Mouse (Mus musculus): ENCODE measurements around the gene Fkbp5. TPM values are rescaled to one million over a fixed set of nuclear protein-coding genes. Genes with fewer than 3 reads are reported as not detected.

Fkbp5 gene
- polyA plus RNA-seq, 2 experiments = 8.7 to 23.3 TPM

DNA sequence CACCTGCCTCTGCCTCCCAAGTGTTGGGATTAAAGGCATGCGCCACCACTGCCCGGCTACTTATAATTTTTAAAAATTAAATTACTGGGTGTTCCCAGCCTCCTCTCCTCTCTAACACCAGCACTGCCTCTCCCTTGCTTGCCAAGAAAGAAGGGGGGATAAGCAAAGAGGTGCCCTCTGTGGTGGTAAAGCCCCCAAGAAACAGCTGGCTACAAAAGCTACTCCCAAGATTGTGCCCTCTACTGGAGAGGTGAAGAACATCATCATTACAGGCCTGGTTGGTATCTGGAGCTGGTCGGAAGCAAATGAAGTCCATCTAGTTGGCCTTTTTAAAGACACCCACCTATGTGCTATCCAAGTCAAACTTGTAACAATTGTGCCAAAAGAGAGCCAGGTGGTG is 2.5 kb upstream of the Fkbp5 start:
- Histone ChIP-seq H3K9ac (ENCODE audit: low read depth, low read length, severe bottlenecking) (no peak overlapping the region), H3K4me2 (replicated peaks; ENCODE audit: low read depth, low read length, severe bottlenecking) (no peak overlapping the region), H3K27me3 (ENCODE audit: control insufficient read depth, insufficient read depth, low read length) (no peaks in the 10 kb centered on the region), H3K36me3 (ENCODE audit: control insufficient read depth, insufficient read depth, low read length) (no peaks in the 10 kb centered on the region), H3K4me3 (replicated peaks; ENCODE audit: low read length) (no peak overlapping the region), H3K9me3 (ENCODE audit: control insufficient read depth, low read length) (no peaks in the 10 kb centered on the region), H3K4me1 (ENCODE audit: control insufficient read depth, insufficient read depth, low read length) (peaks cover 32% of the 10 kb centered on the region), H3K27ac (replicated peaks; ENCODE audit: low read depth, low read length) (no peak overlapping the region)
- WGBS = 93% methylated on average over 3 of the region's 3 CpGs
- DNase-seq (ENCODE audit: low spot score) = no peak
- no peak for TF ChIP-seq POLR2A (IDR thresholded peaks at IDR 0.05; ENCODE audit: borderline replicate concordance, extremely low read depth, insufficient read depth, insufficient read length)
- ATAC-seq (ENCODE audit: low FRiP score, low read depth) = no peak

DNA sequence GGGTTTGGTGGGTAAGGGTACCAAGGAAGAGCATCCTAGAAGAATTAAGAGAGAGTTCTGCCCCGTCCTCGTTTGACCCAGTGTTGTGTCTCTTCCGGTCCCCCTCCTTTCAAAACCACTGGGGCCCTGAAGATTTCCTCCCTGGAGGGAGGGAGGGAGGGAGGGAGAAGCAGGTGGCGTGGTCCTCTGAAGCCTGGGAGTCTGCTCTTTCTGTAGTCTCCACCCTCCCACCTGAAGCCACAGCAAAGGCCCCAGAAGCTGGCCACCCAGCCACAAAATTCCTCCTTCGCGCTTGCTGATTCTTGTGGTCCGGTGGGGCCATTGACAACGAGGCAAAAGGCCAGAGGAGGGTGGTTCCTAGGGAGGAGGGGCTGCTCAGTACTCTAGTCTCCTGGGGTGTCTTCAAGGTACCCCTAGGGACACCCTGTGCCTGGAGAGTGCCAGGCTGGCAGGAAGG is 1.3 kb upstream of the Fkbp5 start:
- Histone ChIP-seq H3K4me1 (ENCODE audit: control insufficient read depth, insufficient read depth, low read length) (peaks cover 28% of the 10 kb centered on the region), H3K27ac (replicated peaks; ENCODE audit: low read depth, low read length) (peak overlapping the region; percentile 73; the same call in 1 of the 2 replicates), H3K36me3 (ENCODE audit: control insufficient read depth, insufficient read depth, low read length) (no peaks in the 10 kb centered on the region), H3K9ac (ENCODE audit: low read depth, low read length, severe bottlenecking) (peak overlapping the region; percentile 59; the same call in 1 of the 2 replicates), H3K27me3 (ENCODE audit: control insufficient read depth, insufficient read depth, low read length) (no peaks in the 10 kb centered on the region), H3K4me2 (replicated peaks; ENCODE audit: low read depth, low read length, severe bottlenecking) (peak overlapping the region; percentile 96), H3K4me3 (replicated peaks; ENCODE audit: low read length) (peak overlapping the region; percentile 47), H3K9me3 (ENCODE audit: control insufficient read depth, low read length) (no peaks in the 10 kb centered on the region)
- ATAC-seq (ENCODE audit: low FRiP score, low read depth) (no peak), DNase-seq (ENCODE audit: low spot score) (no peak)
- TF ChIP-seq POLR2A (IDR thresholded peaks at IDR 0.05; ENCODE audit: borderline replicate concordance, extremely low read depth, insufficient read depth, insufficient read length) = no peak
- WGBS = 19% methylated on average over 7 of the region's 8 CpGs

DNA sequence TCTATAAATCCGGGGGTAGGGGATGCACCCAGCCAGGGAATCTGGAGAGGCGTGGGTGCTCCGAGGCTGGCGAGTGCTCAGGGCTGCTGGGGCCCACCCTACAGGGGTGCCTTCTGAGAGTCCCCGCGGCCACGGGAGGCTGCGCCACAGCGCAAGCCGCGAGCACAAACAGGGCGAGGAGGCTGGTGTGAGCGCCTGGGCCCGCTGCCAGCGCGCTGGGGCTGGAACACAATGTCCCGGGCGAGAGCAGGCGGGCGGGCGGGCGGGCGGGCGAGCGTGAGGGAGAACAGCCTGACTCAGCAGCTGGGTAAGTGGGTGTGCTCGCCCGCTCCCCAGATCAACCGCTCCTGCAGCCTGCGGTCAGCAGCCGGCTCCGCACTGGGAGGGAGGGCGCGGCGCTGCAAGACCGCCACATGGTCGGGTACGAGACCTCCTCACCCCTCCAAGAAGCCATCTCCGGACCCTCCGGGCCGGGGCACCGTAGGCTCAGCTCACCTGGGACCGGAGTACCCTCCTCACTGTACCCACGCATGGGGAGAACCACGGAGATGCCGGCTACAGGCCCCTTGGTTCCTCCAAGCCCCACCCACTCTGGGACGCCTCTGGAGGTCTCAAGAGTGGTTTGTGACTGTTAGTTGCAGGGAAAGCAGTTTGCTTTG is 758 bp upstream of the Fkbp5 start:
- DNase-seq (ENCODE audit: low spot score) = peak; percentile 68
- WGBS = 2% methylated on average over 29 of the region's 46 CpGs
- Histone ChIP-seq H3K27ac (replicated peaks; ENCODE audit: low read depth, low read length) (peak overlapping the region; percentile 73), H3K4me1 (ENCODE audit: control insufficient read depth, insufficient read depth, low read length) (peaks cover 26% of the 10 kb centered on the region), H3K9me3 (ENCODE audit: control insufficient read depth, low read length) (no peaks in the 10 kb centered on the region), H3K4me2 (replicated peaks; ENCODE audit: low read depth, low read length, severe bottlenecking) (peak overlapping the region; percentile 96), H3K4me3 (replicated peaks; ENCODE audit: low read length) (peak overlapping the region; percentile 47), H3K27me3 (ENCODE audit: control insufficient read depth, insufficient read depth, low read length) (no peaks in the 10 kb centered on the region), H3K9ac (ENCODE audit: low read depth, low read length, severe bottlenecking) (peak overlapping the region; percentile 59), H3K36me3 (ENCODE audit: control insufficient read depth, insufficient read depth, low read length) (no peaks in the 10 kb centered on the region)
- peak; percentile 66 for ATAC-seq (ENCODE audit: low FRiP score, low read depth)
- TF ChIP-seq POLR2A (IDR thresholded peaks at IDR 0.05; ENCODE audit: borderline replicate concordance, extremely low read depth, insufficient read depth, insufficient read length) = no peak

DNA sequence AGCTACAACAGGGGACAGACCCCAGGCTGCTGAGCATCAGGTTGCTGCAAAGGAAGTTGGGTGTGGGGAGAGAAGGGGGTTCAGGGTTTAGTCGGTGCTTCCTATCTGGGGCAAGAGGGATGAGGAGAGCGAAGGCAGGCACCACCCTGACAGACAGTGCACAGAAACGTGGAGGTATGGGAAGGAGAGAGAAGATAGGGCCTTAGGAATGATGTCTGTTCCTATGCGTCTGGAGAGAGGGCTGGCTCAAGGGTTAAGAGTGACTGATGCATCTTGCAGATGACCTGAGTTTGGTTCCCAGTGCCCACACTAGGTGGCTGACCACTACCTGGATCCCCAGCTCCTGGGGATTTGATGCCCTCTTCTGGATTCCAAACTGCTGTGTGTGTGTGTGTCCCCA is 446 bp downstream of the Fkbp5 start:
- H3K4me2 ChIP-seq (replicated peaks; ENCODE audit: low read depth, low read length, severe bottlenecking) = peak overlapping the region; percentile 96; the same call in 1 of the 2 replicates
- WGBS = 67% methylated on average over 4 of the region's 4 CpGs
- no peaks in the 10 kb centered on the region for H3K27me3 ChIP-seq (ENCODE audit: control insufficient read depth, insufficient read depth, low read length)
- TF ChIP-seq POLR2A (IDR thresholded peaks at IDR 0.05; ENCODE audit: borderline replicate concordance, extremely low read depth, insufficient read depth, insufficient read length) = no peak
- H3K27ac ChIP-seq (replicated peaks; ENCODE audit: low read depth, low read length) = no peak overlapping the region
- H3K4me1 ChIP-seq (ENCODE audit: control insufficient read depth, insufficient read depth, low read length) = peaks cover 24% of the 10 kb centered on the region
- no peak overlapping the region for H3K9ac ChIP-seq (ENCODE audit: low read depth, low read length, severe bottlenecking)
- H3K9me3 ChIP-seq (ENCODE audit: control insufficient read depth, low read length) = no peaks in the 10 kb centered on the region
- no peak for DNase-seq (ENCODE audit: low spot score)
- no peak for ATAC-seq (ENCODE audit: low FRiP score, low read depth)
- H3K36me3 ChIP-seq (ENCODE audit: control insufficient read depth, insufficient read depth, low read length) = no peaks in the 10 kb centered on the region
- H3K4me3 ChIP-seq (replicated peaks; ENCODE audit: low read length) = 0 out of 2 replicates have a peak overlapping the region, but pooled peaks have one; percentile 47

GRCm38 (mm10) chr17:28515431-28516341 is 1.6 kb downstream of the Fkbp5 start:
- H3K36me3 ChIP-seq (ENCODE audit: control insufficient read depth, insufficient read depth, low read length) = no peaks in the 10 kb centered on the region
- H3K27ac ChIP-seq (replicated peaks; ENCODE audit: low read depth, low read length) = no peak overlapping the region
- no peaks in the 10 kb centered on the region for H3K9me3 ChIP-seq (ENCODE audit: control insufficient read depth, low read length)
- H3K27me3 ChIP-seq (ENCODE audit: control insufficient read depth, insufficient read depth, low read length) = no peaks in the 10 kb centered on the region
- no peak overlapping the region for H3K4me3 ChIP-seq (replicated peaks; ENCODE audit: low read length)
- no peak for ATAC-seq (ENCODE audit: low FRiP score, low read depth)
- H3K4me2 ChIP-seq (replicated peaks; ENCODE audit: low read depth, low read length, severe bottlenecking) = no peak overlapping the region
- H3K9ac ChIP-seq (ENCODE audit: low read depth, low read length, severe bottlenecking) = no peak overlapping the region
- peaks cover 26% of the 10 kb centered on the region for H3K4me1 ChIP-seq (ENCODE audit: control insufficient read depth, insufficient read depth, low read length)
- DNase-seq (ENCODE audit: low spot score) = no peak
- WGBS = 63% methylated on average over 10 of the region's 10 CpGs
- no peak for TF ChIP-seq POLR2A (IDR thresholded peaks at IDR 0.05; ENCODE audit: borderline replicate concordance, extremely low read depth, insufficient read depth, insufficient read length)
